Mouse (Mus musculus) heart, postnatal 14 days (tissue): ENCODE results near the gene Vwf. TPM values are rescaled to one million over a fixed set of nuclear protein-coding genes. Genes with fewer than 3 reads are reported as not detected.

Experiments
- DNase-seq, 2 experiments: peaks; one replicate each; pipeline ENCODE4 v3.0.0; 2021 to 2022
- intact Hi-C: fragments of 180-260 bp; cut with DNase I; formaldehyde crosslinking; loops from one replicate; pipeline ENCODE4 v1.15.1; 2025
- total RNA-seq, 2 experiments: library from RNA; stranded (reverse); gene quantifications; 2 replicates each; pipeline ENCODE4 v1.2.3; 2021

The Vwf gene
- total RNA-seq, 2 experiments from 2014 or later, result 88.1 to 110 TPM

GRCm38 (mm10) chr6:125540199-125540598 is 6.4 kb upstream of the Vwf start:
- intact Hi-C loops, result no loop called here
- DNase-seq, result no peak

- intact Hi-C loops, result no loop called here
- DNase-seq, result no peak
Observed at GRCm38 (mm10) chr6:125540826-125541225, 5.7 kb upstream of the Vwf start.

GRCm38 (mm10) chr6:125541296-125541695 is 5.3 kb upstream of the Vwf start:
- intact Hi-C loops, result no loop called here
- no peak for DNase-seq

GRCm38 (mm10) chr6:125548406-125548805 is 1.8 kb downstream of the Vwf start:
- peak in 1 of 2 experiments; percentile 17 for DNase-seq
- intact Hi-C loops, result no loop called here

GRCm38 (mm10) chr6:125550172-125550571 is 3.6 kb downstream of the Vwf start:
- no peak for DNase-seq
- intact Hi-C loops, result no loop called here

- peak; percentile 18 to 30 for DNase-seq
- intact Hi-C loops, result no loop called here
Observed at GRCm38 (mm10) chr6:125552760-125553159, 6.2 kb downstream of the Vwf start.

GRCm38 (mm10) chr6:125553551-125553950 is 7.0 kb downstream of the Vwf start:
- intact Hi-C loops, result no loop called here
- no peak for DNase-seq

GRCm38 (mm10) chr6:125558831-125559230 is 12.3 kb downstream of the Vwf start:
- DNase-seq, result no peak

GRCm38 (mm10) chr6:125561031-125561430 is 14.5 kb downstream of the Vwf start:
- intact Hi-C loops, result no loop called here
- no peak for DNase-seq

More at GRCm38 (mm10) chr6:125558831-125559230, 12.3 kb downstream of the Vwf start:
- intact Hi-C loops, result no loop called here

GRCm38 (mm10) chr6:125561521-125561920 is 14.9 kb downstream of the Vwf start:
- DNase-seq, result no peak

GRCm38 (mm10) chr6:125564812-125565281 is 18.3 kb downstream of the Vwf start:
- no peak for DNase-seq

More at GRCm38 (mm10) chr6:125561521-125561920, 14.9 kb downstream of the Vwf start:
- intact Hi-C loops, result no loop called here

GRCm38 (mm10) chr6:125565326-125565725 is 18.8 kb downstream of the Vwf start:
- intact Hi-C loops, result no loop called here
- DNase-seq, result no peak

More at GRCm38 (mm10) chr6:125564812-125565281, 18.3 kb downstream of the Vwf start:
- intact Hi-C loops, result no loop called here

GRCm38 (mm10) chr6:125566656-125567055 is 20.1 kb downstream of the Vwf start:
- no peak for DNase-seq
- intact Hi-C loops, result no loop called here

- intact Hi-C loops, result no loop called here
- DNase-seq, result peak; percentile 21 to 41
Observed at GRCm38 (mm10) chr6:125568381-125568780, 21.8 kb downstream of the Vwf start.

GRCm38 (mm10) chr6:125572291-125573188 is 26.0 kb downstream of the Vwf start:
- intact Hi-C loops, result no loop called here
- DNase-seq, result peak; percentile 86 to 91

GRCm38 (mm10) chr6:125573189-125573928 is 26.8 kb downstream of the Vwf start:
- intact Hi-C loops, result no loop called here
- DNase-seq, result peak; percentile 72 to 77

- intact Hi-C loops, result no loop called here
- DNase-seq, result no peak
Observed at GRCm38 (mm10) chr6:125575080-125575479, 28.5 kb downstream of the Vwf start.

GRCm38 (mm10) chr6:125577301-125577700 is 30.7 kb downstream of the Vwf start:
- intact Hi-C loops, result no loop called here
- DNase-seq, result no peak

- intact Hi-C loops, result loop anchor here (1.0 kb wide), 1 partner anchor 24 kb away; no protein-coding TSS in a partner anchor
- DNase-seq, result peak; percentile 36 to 55
Observed at GRCm38 (mm10) chr6:125577882-125578646, 31.5 kb downstream of the Vwf start.

GRCm38 (mm10) chr6:125578647-125579011 is 32.1 kb downstream of the Vwf start:
- DNase-seq, result no peak
- intact Hi-C loops, result loop anchor here (1.0 kb wide), 1 partner anchor 24 kb away; no protein-coding TSS in a partner anchor
